Comparison of ENCODE assay signal across 9 mouse cellular contexts in the genomic region with DNA sequence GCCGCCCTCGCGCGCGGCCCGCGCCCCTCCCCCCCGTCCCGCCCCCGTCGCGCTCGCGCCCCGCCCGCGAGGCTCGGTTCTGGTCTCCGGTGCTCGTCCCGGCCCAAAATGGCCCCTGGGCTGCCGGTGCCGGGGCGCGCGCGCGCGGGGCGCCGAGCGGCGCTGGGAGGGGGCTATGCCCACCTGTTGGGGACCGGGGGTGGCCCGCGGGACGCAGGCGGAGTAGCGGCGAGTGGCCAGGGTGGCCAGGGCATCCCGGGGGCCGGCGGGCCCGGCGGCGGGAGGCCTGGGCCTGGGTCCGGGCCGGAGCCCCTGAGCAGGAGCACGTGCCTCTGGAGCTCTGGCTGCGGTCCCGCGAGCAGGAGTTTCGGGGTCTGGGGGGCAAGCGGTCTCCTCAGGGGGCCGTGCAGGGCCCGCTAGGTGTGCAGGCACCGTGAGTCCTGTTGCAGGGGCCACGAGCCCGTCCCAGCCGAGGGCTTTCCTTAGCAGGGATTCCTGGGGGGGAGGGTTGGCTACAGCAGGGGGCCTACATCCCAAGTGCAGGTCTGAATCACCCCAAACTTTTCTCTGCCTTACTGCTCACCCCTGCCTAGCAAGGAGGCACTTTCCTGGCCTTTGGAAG. TPM values are rescaled to one million over a fixed set of nuclear protein-coding genes. Genes with fewer than 3 reads are reported as not detected.
DNase-seq lines count a peak whose midpoint lies in the region; ATAC-seq and TF ChIP-seq lines count a peak whose summit lies in the region.
"Had no signal": no experiment of that assay in that cellular context is flagged by ENCODE, and none has a peak within 500 bp of the region (broad histone marks: within the 10 kb centered on the region; RNA-seq: fewer than 3 reads in every experiment).

No protein-coding gene starts in this region.

- H3K9me3 ChIP-seq in heart, embryonic 15.5 days (replicated peaks), result no peaks in the 10 kb centered on the region
- H3K9me3 ChIP-seq in limb, embryonic 14.5 days (ENCODE audit: control insufficient read depth, low read length), result no peaks in the 10 kb centered on the region
- H3K9me3 ChIP-seq in neural tube, embryonic 12.5 days, result no peaks in the 10 kb centered on the region

- H3K4me1 ChIP-seq in heart, embryonic 15.5 days (replicated peaks), result peaks cover 56% of the 10 kb centered on the region
- H3K4me1 ChIP-seq in limb, embryonic 14.5 days (ENCODE audit: control insufficient read depth, insufficient read depth, low read length), result peaks cover 26% of the 10 kb centered on the region
- peaks cover 36% of the 10 kb centered on the region for H3K4me1 ChIP-seq in neural tube, embryonic 12.5 days

- ATAC-seq in heart, embryonic 15.5 days (replicated peaks; ENCODE audit: insufficient number of reproducible peaks, insufficient read depth, low FRiP score, low read depth), result peak; percentile 4; the same call in 1 of the 2 replicates
- no peak for ATAC-seq in limb, embryonic 14.5 days (ENCODE audit: low FRiP score, low read depth)
- ATAC-seq in neural tube, embryonic 12.5 days (ENCODE audit: low FRiP score, low read depth), result peak; percentile 19

- DNase-seq in adrenal gland, adult (ENCODE audit: inconsistent age in 2 of 2, low spot score in 1 of 2), result peak; percentile 59 to 82
- no peak for DNase-seq in adrenal gland, adult 8-10 months
- DNase-seq in thymus, postnatal 25 days, result peak; percentile 36
- DNase-seq in thymus, postnatal 10 days (ENCODE audit: low spot score in 2 of 2), result no peak
- no peak for DNase-seq in limb, embryonic 14.5 days (ENCODE audit: low spot score)
- no peak for DNase-seq in frontal cortex, postnatal 14 days (ENCODE audit: low spot score in 2 of 2)

- peak overlapping the region; percentile 99 for H3K4me3 ChIP-seq in heart, embryonic 15.5 days
- peak overlapping the region; percentile 98 for H3K4me3 ChIP-seq in limb, embryonic 14.5 days (replicated peaks; ENCODE audit: low read length)
- H3K4me3 ChIP-seq in neural tube, embryonic 12.5 days, result peak overlapping the region; percentile 98

- WGBS in heart, embryonic 15.5 days, result 1% methylated on average over 32 of the region's 60 CpGs
- WGBS in limb, embryonic 14.5 days, result 0% methylated on average over 33 of the region's 60 CpGs
- under 1% methylated on average over 45 of the region's 60 CpGs for WGBS in neural tube, embryonic 12.5 days

- H3K36me3 ChIP-seq in heart, embryonic 15.5 days, result no peaks in the 10 kb centered on the region
- H3K36me3 ChIP-seq in limb, embryonic 14.5 days (ENCODE audit: control insufficient read depth, insufficient read depth, low read length), result 0 out of 2 replicates have a peak, but pooled peaks cover 7% of the 10 kb centered on the region
- H3K36me3 ChIP-seq in neural tube, embryonic 12.5 days, result no peaks in the 10 kb centered on the region

- peak overlapping the region; percentile 98 for H3K9ac ChIP-seq in heart, embryonic 15.5 days
- H3K9ac ChIP-seq in limb, embryonic 14.5 days (ENCODE audit: low read depth, low read length, severe bottlenecking), result peak overlapping the region; percentile 99
- H3K9ac ChIP-seq in neural tube, embryonic 12.5 days, result peak overlapping the region; percentile 97

- peak overlapping the region; percentile 97 for H3K4me2 ChIP-seq in heart, embryonic 15.5 days
- H3K4me2 ChIP-seq in limb, embryonic 14.5 days (replicated peaks; ENCODE audit: low read depth, low read length, severe bottlenecking), result peak overlapping the region; percentile 94
- peak overlapping the region; percentile 96 for H3K4me2 ChIP-seq in neural tube, embryonic 12.5 days (replicated peaks)

- 0 out of 2 replicates have a peak, but pooled peaks cover 3% of the 10 kb centered on the region for H3K27me3 ChIP-seq in heart, embryonic 15.5 days
- H3K27me3 ChIP-seq in limb, embryonic 14.5 days (ENCODE audit: control insufficient read depth, insufficient read depth, low read length), result no peaks in the 10 kb centered on the region
- no peaks in the 10 kb centered on the region for H3K27me3 ChIP-seq in neural tube, embryonic 12.5 days (replicated peaks)

- TF ChIP-seq POLR2A in limb, embryonic 14.5 days (IDR thresholded peaks at IDR 0.05; ENCODE audit: borderline replicate concordance, extremely low read depth, insufficient read depth, insufficient read length), result no peak

- H3K27ac ChIP-seq in heart, embryonic 15.5 days, result peak overlapping the region; percentile 79
- peak overlapping the region; percentile 86 for H3K27ac ChIP-seq in limb, embryonic 14.5 days (replicated peaks; ENCODE audit: low read depth, low read length)
- peak overlapping the region; percentile 37; the same call in 1 of the 2 replicates for H3K27ac ChIP-seq in neural tube, embryonic 12.5 days

RNA-seq across cellular contexts. Expression of gene Mta1, which starts 0.6 kb away (rescaled TPM):
- total RNA-seq in adrenal gland, adult 8-10 months (2022), result 10 to 100 TPM; 81.8 to 92.8 (median 86.8) TPM
- polyA plus RNA-seq in heart, embryonic 15.5 days (2015; fragmentation: Nextera tagmentation; extraction: Ambion mirVana), result 11.3 and 11.4 TPM in 2 replicates
- 126 and 161 TPM in 2 replicates for polyA plus RNA-seq in limb, embryonic 14.5 days (2012; rRNA removed)
- polyA plus RNA-seq in limb, embryonic 14.5 days (2014; fragmentation: Nextera tagmentation; extraction: Ambion mirVana), result 21.1 and 25.0 TPM in 2 replicates
- polyA plus RNA-seq in neural tube, embryonic 12.5 days (2016; fragmentation: Nextera tagmentation; extraction: Ambion mirVana), result 15.8 and 19.6 TPM in 2 replicates

RNA-seq across cellular contexts. Expression of gene Tex22, which starts 24.3 kb away (rescaled TPM):
- total RNA-seq in adrenal gland, adult 8-10 months (2022), result under 1 TPM in 3 of 4 experiments, not detected in 1; 0.38 to 0.65 (median 0.62) TPM
- not detected in 2 replicates for polyA plus RNA-seq in heart, embryonic 15.5 days (2015; fragmentation: Nextera tagmentation; extraction: Ambion mirVana)
- polyA plus RNA-seq in limb, embryonic 14.5 days (2012; rRNA removed), result 0.13 and 0.28 TPM in 2 replicates
- not detected in 2 replicates for polyA plus RNA-seq in limb, embryonic 14.5 days (2014; fragmentation: Nextera tagmentation; extraction: Ambion mirVana)
- polyA plus RNA-seq in neural tube, embryonic 12.5 days (2016; fragmentation: Nextera tagmentation; extraction: Ambion mirVana), result 0.24 TPM in 1 of 2 replicates, not detected in the other
- total RNA-seq: hematopoietic stem cell, adult 5-6 weeks had no signal

RNA-seq across cellular contexts. Expression of gene Crip2, which starts 41.4 kb away (rescaled TPM):
- total RNA-seq in adrenal gland, adult 8-10 months (2022), result 10 to 100 TPM; 46.7 to 65.5 (median 58.4) TPM
- polyA plus RNA-seq in heart, embryonic 15.5 days (2015; fragmentation: Nextera tagmentation; extraction: Ambion mirVana), result 1,571 and 1,711 TPM in 2 replicates
- 91.4 and 102 TPM in 2 replicates for polyA plus RNA-seq in limb, embryonic 14.5 days (2012; rRNA removed)
- polyA plus RNA-seq in limb, embryonic 14.5 days (2014; fragmentation: Nextera tagmentation; extraction: Ambion mirVana), result 89.9 and 99.1 TPM in 2 replicates
- 267 TPM in 2 replicates for polyA plus RNA-seq in neural tube, embryonic 12.5 days (2016; fragmentation: Nextera tagmentation; extraction: Ambion mirVana)

RNA-seq across cellular contexts. Expression of gene Crip1, which starts 47.5 kb away (rescaled TPM):
- total RNA-seq in adrenal gland, adult 8-10 months (2022), result 10 to 100 TPM; 55.3 to 90.7 (median 59.7) TPM
- polyA plus RNA-seq in heart, embryonic 15.5 days (2015; fragmentation: Nextera tagmentation; extraction: Ambion mirVana), result 646 and 685 TPM in 2 replicates
- polyA plus RNA-seq in limb, embryonic 14.5 days (2012; rRNA removed), result 387 and 403 TPM in 2 replicates
- 344 and 469 TPM in 2 replicates for polyA plus RNA-seq in limb, embryonic 14.5 days (2014; fragmentation: Nextera tagmentation; extraction: Ambion mirVana)
- 59.9 and 65.8 TPM in 2 replicates for polyA plus RNA-seq in neural tube, embryonic 12.5 days (2016; fragmentation: Nextera tagmentation; extraction: Ambion mirVana)

RNA-seq across cellular contexts. Expression of gene Tedc1, which starts 57.6 kb away (rescaled TPM):
- 1 to 10 TPM in 3 of 4 experiments, under 1 TPM in 1; 0.87 to 1.8 (median 1.5) TPM for total RNA-seq in adrenal gland, adult 8-10 months (2022)
- polyA plus RNA-seq in heart, embryonic 15.5 days (2015; fragmentation: Nextera tagmentation; extraction: Ambion mirVana), result 15.4 and 31.7 TPM in 2 replicates
- 30.8 and 36.8 TPM in 2 replicates for polyA plus RNA-seq in limb, embryonic 14.5 days (2012; rRNA removed)
- polyA plus RNA-seq in limb, embryonic 14.5 days (2014; fragmentation: Nextera tagmentation; extraction: Ambion mirVana), result 19.5 and 22.6 TPM in 2 replicates
- polyA plus RNA-seq in neural tube, embryonic 12.5 days (2016; fragmentation: Nextera tagmentation; extraction: Ambion mirVana), result 32.3 and 32.9 TPM in 2 replicates

Comparison
In these comparisons a context has a peak if more than half of its experiments do, and no peak if none do; other contexts are left out.
1. DNase-seq: peak in adrenal gland, adult (2 of 2) and thymus, postnatal 25 days (single experiment); none in adrenal gland, adult 8-10 months (single experiment), thymus, postnatal 10 days (0 of 2), limb, embryonic 14.5 days (single experiment) and frontal cortex, postnatal 14 days (0 of 2).
2. Peak in every context shown above with its lines, with median percentiles within 50 percentile points of each other: H3K27ac ChIP-seq, H3K4me2 ChIP-seq, H3K4me3 ChIP-seq and H3K9ac ChIP-seq.